Mouse (Mus musculus) heart, postnatal 36 days (tissue): ENCODE results near the gene Tmem237. TPM values are rescaled to one million over a fixed set of nuclear protein-coding genes. Genes with fewer than 3 reads are reported as not detected.

Source experiments
- DNase-seq, 2 experiments: peaks; one replicate each; pipeline ENCODE4 v3.0.0; 2021 to 2022
- intact Hi-C: fragments of 180-260 bp; cut with DNase I; formaldehyde crosslinking; loops from one replicate; pipeline ENCODE4 v1.15.1; 2025
- total RNA-seq, 2 experiments: library from RNA; stranded (reverse); gene quantifications; 2 replicates each; pipeline ENCODE4 v1.2.3; 2021

The Tmem237 gene
- total RNA-seq, 2 experiments from 2014 or later = 3.6 to 4.4 TPM

- intact Hi-C loops = no loop called here
Observed at GRCm38 (mm10) chr1:59110524-59110923, 9.7 kb downstream of the Tmem237 start.

GRCm38 (mm10) chr1:59102071-59102470, 18.1 kb downstream of the Tmem237 start:
- DNase-seq = no peak
- intact Hi-C loops = no loop called here

More at GRCm38 (mm10) chr1:59110524-59110923, 9.7 kb downstream of the Tmem237 start:
- no peak for DNase-seq

GRCm38 (mm10) chr1:59101020-59101419, 19.2 kb downstream of the Tmem237 start:
- no peak for DNase-seq
- intact Hi-C loops = no loop called here

- intact Hi-C loops = no loop called here
- no peak for DNase-seq
Observed at GRCm38 (mm10) chr1:59094705-59095104, 25.5 kb downstream of the Tmem237 start, which contains the start of gene C2cd6. Gene C2cd6, minus strand, starts transcription at chr1:59094900.

- intact Hi-C loops = no loop called here
- DNase-seq = no peak
Observed at GRCm38 (mm10) chr1:59070867-59071266, 49.3 kb downstream of the Tmem237 start.

- intact Hi-C loops = loop anchor here (2.0 kb wide), 2 partner anchors 75 to 171 kb away; no protein-coding TSS in a partner anchor
- DNase-seq = peak in 1 of 2 experiments; percentile 6
Observed at GRCm38 (mm10) chr1:59067976-59068375, 52.2 kb downstream of the Tmem237 start.

- no peak for DNase-seq
- intact Hi-C loops = no loop called here
Observed at GRCm38 (mm10) chr1:59063697-59064096, 56.5 kb downstream of the Tmem237 start.

GRCm38 (mm10) chr1:59056955-59057354, 63.3 kb downstream of the Tmem237 start:
- intact Hi-C loops = no loop called here
- no peak for DNase-seq

GRCm38 (mm10) chr1:59051306-59051705, 68.9 kb downstream of the Tmem237 start:
- DNase-seq = no peak
- intact Hi-C loops = no loop called here

Other genes starting within 250 kb of the Tmem237 start
- gene Trak2, start 147.0 kb downstream of the Tmem237 start, total RNA-seq = 100 to 1,000 TPM; 165 to 186 TPM
- gene Stradb, start 146.9 kb downstream of the Tmem237 start, total RNA-seq = 10 to 100 TPM; 70.2 to 70.6 TPM
- gene C2cd6, start 25.5 kb downstream of the Tmem237 start, total RNA-seq = not detected
- gene Mpp4, start 43.0 kb upstream of the Tmem237 start, total RNA-seq = under 1 TPM in 1 of 2 experiments, not detected in 1; 0.08 TPM
- 10 to 100 TPM; 10.1 to 10.7 TPM for gene Als2, start 116.8 kb upstream of the Tmem237 start, total RNA-seq
- not detected for gene Cdk15, start 136.5 kb upstream of the Tmem237 start, total RNA-seq